Mouse (Mus musculus): ENCODE measurements at regions not wholly inside any gene's neighbourhood (a gene's known extent, or its start where the extent isn't known, plus 50 kb on each side); places are given as distances from the start of the nearest gene placed in this dataset.

DNA sequence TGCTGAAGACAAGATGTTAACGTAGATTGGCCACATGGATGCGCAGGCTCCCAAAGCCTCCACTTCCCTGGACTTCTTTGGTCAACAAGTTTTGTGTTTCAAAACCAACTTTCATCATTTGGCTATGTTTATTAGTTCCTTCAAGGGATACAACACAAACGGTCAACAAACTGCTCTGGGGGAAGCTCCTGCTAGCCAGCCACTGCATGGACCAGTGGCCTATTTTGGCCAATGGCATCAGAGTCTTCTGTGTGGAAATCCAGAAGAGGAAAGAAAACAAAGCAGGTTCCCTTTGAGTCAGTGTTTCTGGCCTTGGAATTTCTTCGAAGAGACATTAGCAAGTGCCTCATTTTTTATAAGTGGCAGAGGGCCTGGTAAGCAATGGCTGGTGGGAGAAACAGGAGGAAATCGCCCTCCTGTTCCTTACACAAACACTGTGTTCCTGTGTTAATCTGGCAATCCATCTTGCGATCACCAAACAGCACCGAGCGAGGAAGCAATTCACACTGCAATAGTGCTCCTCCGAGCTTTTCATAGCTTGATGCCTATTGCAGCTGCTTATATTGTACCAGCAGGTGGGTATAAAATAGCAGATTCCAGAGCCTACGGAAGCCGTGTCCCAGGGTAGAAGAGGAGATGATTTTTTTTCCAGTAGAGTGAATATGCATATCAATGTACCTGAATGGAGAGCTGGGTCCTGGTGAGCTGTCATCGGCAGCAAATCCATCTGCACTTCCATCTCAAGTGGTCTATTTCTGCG lies 651.0 kb downstream of the Diaph3 start:
- Histone ChIP-seq H3K27ac (ENCODE audit: insufficient read depth, low read depth, low read length) (peak overlapping the region; percentile 27; the same call in 1 of the 2 replicates), H3K4me3 (ENCODE audit: insufficient read depth, low read depth, low read length) (no peak overlapping the region), H3K4me1 (ENCODE audit: control insufficient read depth, insufficient read depth, low read length) (peaks cover 9% of the 10 kb centered on the region)
- WGBS = 41% methylated on average over 13 of the region's 13 CpGs
- no peak for TF ChIP-seq POLR2A (IDR thresholded peaks at IDR 0.05; ENCODE audit: insufficient read depth, low read depth, low read length)
- TF ChIP-seq CTCF (IDR thresholded peaks at IDR 0.05; ENCODE audit: insufficient read depth, low read depth, low read length) = no peak

DNA sequence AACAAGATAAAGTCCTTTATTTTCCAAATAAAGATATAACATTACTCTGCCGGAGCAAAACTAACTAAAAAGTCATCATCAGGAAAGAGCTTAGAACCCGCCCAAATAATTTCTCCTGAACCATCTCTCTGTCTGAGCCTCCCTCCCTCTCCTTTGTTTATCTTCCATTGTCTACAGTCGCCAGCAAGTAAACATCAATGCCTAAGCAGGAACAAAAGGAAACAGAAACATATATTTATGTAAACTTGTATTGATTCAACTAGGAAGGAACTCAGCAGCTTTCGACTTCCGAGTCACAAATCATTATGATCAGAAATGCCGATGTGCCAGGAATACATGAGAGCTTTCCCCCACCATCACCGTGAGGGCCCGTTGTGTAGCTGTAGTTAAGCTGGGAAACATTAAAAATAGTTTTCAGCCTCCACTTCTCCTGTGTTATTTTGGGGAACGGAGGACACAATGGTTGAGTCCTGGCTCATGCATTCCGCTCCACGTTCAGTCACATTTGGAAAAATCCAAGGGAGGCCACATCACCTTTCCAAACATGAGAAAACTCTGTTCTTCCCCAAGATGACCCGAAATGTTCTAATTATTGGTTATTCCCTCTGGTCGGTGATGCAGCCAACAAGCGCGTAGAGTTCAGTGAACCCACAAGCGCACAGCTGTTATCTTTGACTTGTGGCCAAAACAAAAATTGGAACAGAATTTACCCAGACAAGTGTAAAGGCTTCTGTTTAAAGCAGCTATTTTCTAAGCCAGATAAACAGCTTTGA lies 651.8 kb downstream of the Diaph3 start:
- WGBS = 17% methylated on average over 16 of the region's 16 CpGs
- TF ChIP-seq CTCF (IDR thresholded peaks at IDR 0.05; ENCODE audit: insufficient read depth, low read depth, low read length) (no peak), POLR2A (IDR thresholded peaks at IDR 0.05; ENCODE audit: insufficient read depth, low read depth, low read length) (no peak)
- H3K27ac ChIP-seq (ENCODE audit: insufficient read depth, low read depth, low read length) = peak overlapping the region; percentile 49; the same call in 1 of the 2 replicates
- H3K4me3 ChIP-seq (ENCODE audit: insufficient read depth, low read depth, low read length) = no peak overlapping the region
- H3K4me1 ChIP-seq (ENCODE audit: control insufficient read depth, insufficient read depth, low read length) = peaks cover 9% of the 10 kb centered on the region

DNA sequence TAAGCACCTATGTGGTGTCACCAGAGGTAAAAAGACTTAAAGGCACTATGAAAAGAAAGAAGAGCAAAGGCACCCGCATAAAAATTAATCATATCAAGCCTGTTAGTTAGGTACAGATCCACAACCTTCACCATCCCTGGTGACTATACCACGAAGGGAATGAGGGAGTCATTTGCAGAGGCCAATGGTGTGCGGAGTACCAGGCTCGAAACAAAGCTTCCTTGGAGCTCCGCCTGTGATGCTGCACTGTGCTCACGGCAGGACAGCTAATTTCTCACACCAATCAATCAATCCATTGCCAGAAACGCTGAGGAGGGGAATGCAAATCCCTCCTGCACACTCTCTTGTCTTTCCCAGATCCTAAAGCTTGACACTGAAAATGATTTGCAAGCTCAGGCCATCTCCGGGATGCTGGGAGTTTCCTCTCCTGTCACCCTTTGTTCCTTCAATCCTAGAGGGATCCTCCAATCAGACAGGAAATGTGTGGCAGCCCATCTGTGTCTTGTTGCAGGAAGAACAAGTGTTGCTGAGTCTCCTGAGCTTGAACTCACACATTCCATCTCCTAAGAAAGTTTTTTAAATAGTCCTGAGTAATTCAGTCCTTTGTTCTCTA lies 653.6 kb downstream of the Diaph3 start:
- Histone ChIP-seq H3K4me3 (ENCODE audit: insufficient read depth, low read depth, low read length) (no peak overlapping the region), H3K27ac (ENCODE audit: insufficient read depth, low read depth, low read length) (no peak overlapping the region), H3K4me1 (ENCODE audit: control insufficient read depth, insufficient read depth, low read length) (peaks cover 9% of the 10 kb centered on the region)
- 74% methylated on average over 8 of the region's 8 CpGs for WGBS
- TF ChIP-seq CTCF (IDR thresholded peaks at IDR 0.05; ENCODE audit: insufficient read depth, low read depth, low read length) (no peak), POLR2A (IDR thresholded peaks at IDR 0.05; ENCODE audit: insufficient read depth, low read depth, low read length) (no peak)

DNA sequence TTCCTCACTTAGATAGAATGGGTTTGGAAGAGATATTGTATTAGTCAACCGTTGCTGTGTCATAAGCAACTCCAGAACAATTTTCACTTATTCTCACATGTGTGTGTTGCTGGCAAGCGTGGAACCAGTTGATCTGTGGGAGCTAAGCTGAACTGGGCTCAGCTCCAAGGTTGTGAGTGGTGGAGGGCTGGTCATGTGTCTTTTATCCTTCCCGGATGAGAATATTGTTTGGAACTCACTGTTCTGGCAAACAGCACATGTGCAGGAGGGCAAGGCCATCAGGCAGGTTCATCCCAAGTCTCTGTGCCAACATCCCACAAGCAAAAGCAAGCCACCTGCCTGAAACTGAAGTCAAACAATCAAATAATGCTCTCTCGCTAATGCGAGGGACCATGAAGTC lies 656.8 kb downstream of the Diaph3 start:
- Histone ChIP-seq H3K4me1 (ENCODE audit: control insufficient read depth, insufficient read depth, low read length) (peaks cover 3% of the 10 kb centered on the region), H3K4me3 (ENCODE audit: insufficient read depth, low read depth, low read length) (no peak overlapping the region), H3K27ac (ENCODE audit: insufficient read depth, low read depth, low read length) (no peak overlapping the region)
- WGBS = 67% methylated on average over 5 of the region's 5 CpGs
- TF ChIP-seq CTCF (IDR thresholded peaks at IDR 0.05; ENCODE audit: insufficient read depth, low read depth, low read length) (no peak), POLR2A (IDR thresholded peaks at IDR 0.05; ENCODE audit: insufficient read depth, low read depth, low read length) (no peak)

DNA sequence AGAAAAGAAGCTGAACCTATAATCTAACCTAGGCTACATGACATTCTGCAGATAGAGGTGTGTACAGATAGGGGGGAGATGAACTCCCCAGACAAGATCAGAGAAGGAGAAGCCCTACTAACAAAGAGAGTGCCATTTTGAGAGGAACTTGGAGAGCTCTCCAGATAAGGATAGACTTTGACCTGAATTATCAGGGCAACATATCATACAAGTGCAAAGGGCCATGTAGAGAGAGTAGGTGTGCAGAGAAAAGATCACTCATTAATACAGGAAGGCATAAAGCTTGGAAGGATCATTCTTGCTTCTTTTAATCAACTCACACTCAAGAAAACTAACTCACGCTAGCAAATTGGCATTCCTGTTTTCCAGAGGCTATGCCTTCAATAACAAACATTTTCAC lies 667.4 kb downstream of the Diaph3 start:
- 100% methylated on average over 1 of the region's 1 CpGs for WGBS
- Histone ChIP-seq H3K27ac (ENCODE audit: insufficient read depth, low read depth, low read length) (no peak overlapping the region), H3K4me1 (ENCODE audit: control insufficient read depth, insufficient read depth, low read length) (no peaks in the 10 kb centered on the region), H3K4me3 (ENCODE audit: insufficient read depth, low read depth, low read length) (no peak overlapping the region)
- TF ChIP-seq POLR2A (IDR thresholded peaks at IDR 0.05; ENCODE audit: insufficient read depth, low read depth, low read length) (no peak), CTCF (IDR thresholded peaks at IDR 0.05; ENCODE audit: insufficient read depth, low read depth, low read length) (no peak)

DNA sequence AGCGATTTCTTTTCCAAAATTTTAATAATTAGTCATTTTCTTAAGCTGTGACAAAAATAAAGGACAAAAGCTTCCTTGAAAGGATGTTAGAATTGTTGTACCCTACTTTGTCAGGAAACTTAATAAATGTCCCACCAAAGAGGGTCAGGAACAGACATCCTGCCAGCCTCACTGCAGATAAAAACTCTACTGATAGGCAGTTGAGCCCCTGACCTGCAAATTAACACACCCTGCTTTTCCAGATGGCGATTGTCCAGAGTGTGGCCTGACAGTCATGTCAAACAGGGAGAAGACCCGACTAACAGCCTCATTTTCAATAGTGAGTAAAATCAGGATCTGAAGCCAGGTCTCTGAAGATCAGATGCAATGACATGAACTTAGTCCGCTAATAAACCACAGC lies 670.6 kb downstream of the Diaph3 start:
- no peaks in the 10 kb centered on the region for H3K4me1 ChIP-seq (ENCODE audit: control insufficient read depth, insufficient read depth, low read length)
- 67% methylated on average over 4 of the region's 4 CpGs for WGBS
- H3K27ac ChIP-seq (ENCODE audit: insufficient read depth, low read depth, low read length) = no peak overlapping the region
- no peak for TF ChIP-seq POLR2A (IDR thresholded peaks at IDR 0.05; ENCODE audit: insufficient read depth, low read depth, low read length)
- TF ChIP-seq CTCF (IDR thresholded peaks at IDR 0.05; ENCODE audit: insufficient read depth, low read depth, low read length) = no peak
- no peak overlapping the region for H3K4me3 ChIP-seq (ENCODE audit: insufficient read depth, low read depth, low read length)

DNA sequence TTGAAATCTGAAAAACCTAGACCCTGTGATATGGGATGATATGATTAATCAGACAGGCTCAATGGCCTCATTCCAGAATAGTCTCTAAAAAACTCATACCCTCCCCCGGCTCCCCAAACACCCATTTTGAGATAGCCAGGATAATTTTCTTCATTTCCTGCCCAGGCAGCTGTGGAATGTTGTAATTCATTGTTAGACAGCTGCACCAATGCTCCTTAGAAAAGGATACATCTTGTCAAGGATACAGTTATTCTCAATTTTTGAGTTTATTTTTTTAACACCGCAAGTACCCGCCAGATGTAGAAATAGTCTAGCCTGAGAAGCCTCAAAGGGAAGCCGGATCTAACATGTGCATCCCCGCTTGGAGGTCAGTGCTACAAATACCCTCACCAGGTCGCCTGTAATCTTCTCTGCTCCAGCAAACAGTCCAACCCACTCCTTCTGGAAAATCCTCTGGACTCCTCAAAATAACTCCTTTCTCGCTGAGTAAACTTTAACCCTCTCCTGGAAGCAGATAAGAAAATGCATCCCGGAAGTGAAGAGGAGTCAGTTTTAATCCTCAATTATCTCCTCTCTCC lies 673.1 kb downstream of the Diaph3 start:
- no peak overlapping the region for H3K4me3 ChIP-seq (ENCODE audit: insufficient read depth, low read depth, low read length)
- TF ChIP-seq CTCF (IDR thresholded peaks at IDR 0.05; ENCODE audit: insufficient read depth, low read depth, low read length) (no peak), POLR2A (IDR thresholded peaks at IDR 0.05; ENCODE audit: insufficient read depth, low read depth, low read length) (no peak)
- H3K27ac ChIP-seq (ENCODE audit: insufficient read depth, low read depth, low read length) = no peak overlapping the region
- WGBS = 55% methylated on average over 8 of the region's 8 CpGs
- H3K4me1 ChIP-seq (ENCODE audit: control insufficient read depth, insufficient read depth, low read length) = no peaks in the 10 kb centered on the region

DNA sequence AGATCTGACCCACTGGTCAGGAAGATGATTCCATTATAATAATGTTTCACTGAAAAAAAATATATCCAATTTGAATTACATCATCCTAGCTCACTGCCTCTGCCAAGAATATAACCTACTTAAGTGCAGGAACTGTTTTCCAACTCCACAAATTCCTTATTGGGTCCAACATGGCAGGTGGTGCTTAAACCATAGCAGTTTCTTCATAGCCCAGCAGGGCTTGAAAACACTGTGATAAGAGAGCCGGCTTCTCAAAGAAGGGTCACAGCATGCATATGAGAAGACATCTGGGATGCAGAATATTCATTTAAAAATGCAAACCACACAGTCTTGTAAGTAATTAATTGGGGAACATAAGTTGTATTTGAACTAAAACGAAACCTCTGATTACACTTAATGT lies 677.6 kb downstream of the Diaph3 start:
- Histone ChIP-seq H3K4me3 (ENCODE audit: insufficient read depth, low read depth, low read length) (no peak overlapping the region), H3K27ac (ENCODE audit: insufficient read depth, low read depth, low read length) (no peak overlapping the region), H3K4me1 (ENCODE audit: control insufficient read depth, insufficient read depth, low read length) (no peaks in the 10 kb centered on the region)
- 53% methylated on average over 2 of the region's 2 CpGs for WGBS
- TF ChIP-seq POLR2A (IDR thresholded peaks at IDR 0.05; ENCODE audit: insufficient read depth, low read depth, low read length) = no peak
- TF ChIP-seq CTCF (IDR thresholded peaks at IDR 0.05; ENCODE audit: insufficient read depth, low read depth, low read length) = no peak

Data from olfactory bulb, adult 2 months (tissue).